Mouse (Mus musculus): ENCODE measurements around the gene Xpnpep1. TPM values are rescaled to one million over a fixed set of nuclear protein-coding genes. Genes with fewer than 3 reads are reported as not detected.

Gene Xpnpep1
- polyA plus RNA-seq, 1 experiment from 2014 or later: 132 TPM

DNA sequence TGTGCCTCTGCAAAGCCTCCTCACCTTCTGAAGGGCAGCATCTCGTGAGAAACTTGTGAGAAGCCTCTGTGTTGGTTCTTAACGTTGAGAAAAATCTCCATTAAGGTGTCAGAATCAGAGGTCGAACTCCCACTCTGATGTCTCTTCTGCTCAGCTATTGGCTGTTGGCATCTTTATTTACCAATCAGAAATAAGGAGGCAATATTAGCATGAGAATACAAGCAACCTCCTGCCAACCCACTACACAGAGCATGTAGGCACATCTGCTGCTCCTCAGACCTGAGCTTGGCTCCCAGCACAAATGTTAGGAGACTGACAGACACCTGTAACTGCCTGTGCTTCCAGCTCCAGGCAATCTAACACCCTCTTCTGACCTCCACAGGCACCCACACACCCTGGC, 22.0 kb upstream of the Xpnpep1 start:
- Histone ChIP-seq H3K27me3 (no peaks in the 10 kb centered on the region), H3K4me3 (no peak overlapping the region), H3K9me3 (no peaks in the 10 kb centered on the region), H3K4me2 (no peak overlapping the region), H3K36me3 (no peaks in the 10 kb centered on the region), H3K27ac (replicated peaks) (no peak overlapping the region), H3K4me1 (replicated peaks) (no peaks in the 10 kb centered on the region), H3K9ac (no peak overlapping the region)
- WGBS: 39% methylated on average over 3 of the region's 3 CpGs
- ATAC-seq (ENCODE audit: low read depth): no peak

- Histone ChIP-seq H3K27ac (replicated peaks) (no peak overlapping the region), H3K4me2 (no peak overlapping the region), H3K4me1 (replicated peaks) (no peaks in the 10 kb centered on the region), H3K27me3 (no peaks in the 10 kb centered on the region), H3K4me3 (no peak overlapping the region), H3K36me3 (no peaks in the 10 kb centered on the region), H3K9ac (no peak overlapping the region), H3K9me3 (no peaks in the 10 kb centered on the region)
- no peak for ATAC-seq (ENCODE audit: low read depth)
- 87% methylated on average over 16 of the region's 16 CpGs for WGBS
Measured at GRCm38 (mm10) chr19:53059344-53060111, 19.5 kb upstream of the Xpnpep1 start.

DNA sequence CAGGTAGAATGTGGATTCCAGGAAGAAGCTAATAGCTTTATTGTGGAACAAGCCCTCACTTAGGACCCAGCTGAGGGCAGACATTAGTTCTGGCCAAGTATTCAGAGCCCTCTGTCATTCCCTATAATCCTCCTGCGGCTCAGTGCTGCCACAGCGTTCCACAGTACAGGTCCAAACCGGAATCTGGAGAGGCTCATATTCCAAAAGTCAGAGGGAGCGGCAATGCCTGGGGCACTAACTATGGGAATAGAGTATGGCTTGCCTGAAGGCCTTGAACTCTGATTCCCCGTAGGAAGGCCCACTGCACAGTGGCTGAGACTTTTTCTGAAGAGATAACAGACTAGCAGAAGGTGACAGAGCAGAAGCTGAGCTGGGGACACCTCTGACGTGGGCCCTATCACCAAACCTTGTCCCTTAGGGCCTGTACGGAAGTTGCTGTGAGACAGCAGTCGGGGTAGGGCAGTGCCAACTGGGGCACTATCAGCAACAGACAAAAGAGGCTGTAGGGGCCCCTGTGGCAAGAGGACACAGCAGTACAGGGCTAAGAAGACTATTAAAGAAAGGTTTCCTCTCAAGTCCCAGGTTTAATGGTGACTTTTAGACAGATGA, 18.8 kb upstream of the Xpnpep1 start:
- H3K9ac ChIP-seq: no peak overlapping the region
- no peaks in the 10 kb centered on the region for H3K27me3 ChIP-seq
- WGBS: 87% methylated on average over 8 of the region's 8 CpGs
- no peak overlapping the region for H3K4me3 ChIP-seq
- no peak overlapping the region for H3K27ac ChIP-seq (replicated peaks)
- no peak overlapping the region for H3K4me2 ChIP-seq
- H3K4me1 ChIP-seq (replicated peaks): no peaks in the 10 kb centered on the region
- H3K36me3 ChIP-seq: no peaks in the 10 kb centered on the region
- no peak for ATAC-seq (ENCODE audit: low read depth)
- H3K9me3 ChIP-seq: no peaks in the 10 kb centered on the region

DNA sequence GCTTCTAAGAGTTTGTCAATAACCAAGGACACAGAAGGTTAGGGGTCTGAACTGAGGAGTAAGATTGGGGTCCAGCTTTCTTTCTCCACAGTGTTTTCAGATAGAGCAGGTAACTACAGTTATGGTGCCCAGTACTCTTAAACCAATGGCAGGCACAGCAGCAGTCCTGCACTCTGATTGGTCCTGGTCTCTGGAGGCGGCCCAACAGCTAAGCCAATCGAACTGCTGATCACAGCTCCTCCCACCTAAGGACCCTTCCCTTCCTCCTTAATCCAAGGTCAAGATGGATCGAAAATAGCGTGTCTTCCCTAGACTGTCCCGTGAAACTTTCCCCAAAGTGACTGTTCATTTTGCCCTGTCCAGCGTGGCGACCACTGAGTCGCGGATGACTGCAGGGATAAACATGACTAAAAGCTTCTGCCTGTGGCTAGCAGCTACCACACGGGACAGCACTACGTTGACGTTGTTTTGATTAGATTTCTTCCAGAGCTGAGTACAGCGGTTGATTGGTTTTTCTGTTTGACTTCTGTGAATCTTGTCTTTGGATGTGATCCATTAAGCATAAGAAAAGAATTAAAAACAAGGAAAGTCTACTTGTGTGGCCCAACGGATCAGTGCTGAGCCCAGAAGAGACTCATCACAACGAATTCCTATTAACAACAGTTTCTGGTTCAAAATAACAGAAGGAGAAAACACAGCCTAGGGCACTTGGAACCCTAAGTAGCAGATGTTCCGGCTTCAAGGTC, 18.1 kb upstream of the Xpnpep1 start:
- WGBS: 83% methylated on average over 16 of the region's 16 CpGs
- no peak overlapping the region for H3K4me3 ChIP-seq

GRCm38 (mm10) chr19:53053355-53053754, 13.3 kb upstream of the Xpnpep1 start:
- Histone ChIP-seq H3K27me3 (no peaks in the 10 kb centered on the region), H3K4me3 (no peak overlapping the region), H3K27ac (replicated peaks) (no peak overlapping the region), H3K36me3 (no peaks in the 10 kb centered on the region), H3K4me1 (replicated peaks) (peaks cover 8% of the 10 kb centered on the region; the same call in 1 of the 2 replicates), H3K9ac (no peak overlapping the region), H3K4me2 (no peak overlapping the region), H3K9me3 (no peaks in the 10 kb centered on the region)
- no peak for ATAC-seq (ENCODE audit: low read depth)
- 90% methylated on average over 16 of the region's 16 CpGs for WGBS

More for the DNA sequence above, 18.1 kb upstream of the Xpnpep1 start:
- H3K27ac ChIP-seq (replicated peaks): no peak overlapping the region
- no peaks in the 10 kb centered on the region for H3K36me3 ChIP-seq
- ATAC-seq (ENCODE audit: low read depth): no peak
- H3K9ac ChIP-seq: no peak overlapping the region
- H3K4me1 ChIP-seq (replicated peaks): no peaks in the 10 kb centered on the region
- H3K9me3 ChIP-seq: no peaks in the 10 kb centered on the region
- no peak overlapping the region for H3K4me2 ChIP-seq
- H3K27me3 ChIP-seq: no peaks in the 10 kb centered on the region

DNA sequence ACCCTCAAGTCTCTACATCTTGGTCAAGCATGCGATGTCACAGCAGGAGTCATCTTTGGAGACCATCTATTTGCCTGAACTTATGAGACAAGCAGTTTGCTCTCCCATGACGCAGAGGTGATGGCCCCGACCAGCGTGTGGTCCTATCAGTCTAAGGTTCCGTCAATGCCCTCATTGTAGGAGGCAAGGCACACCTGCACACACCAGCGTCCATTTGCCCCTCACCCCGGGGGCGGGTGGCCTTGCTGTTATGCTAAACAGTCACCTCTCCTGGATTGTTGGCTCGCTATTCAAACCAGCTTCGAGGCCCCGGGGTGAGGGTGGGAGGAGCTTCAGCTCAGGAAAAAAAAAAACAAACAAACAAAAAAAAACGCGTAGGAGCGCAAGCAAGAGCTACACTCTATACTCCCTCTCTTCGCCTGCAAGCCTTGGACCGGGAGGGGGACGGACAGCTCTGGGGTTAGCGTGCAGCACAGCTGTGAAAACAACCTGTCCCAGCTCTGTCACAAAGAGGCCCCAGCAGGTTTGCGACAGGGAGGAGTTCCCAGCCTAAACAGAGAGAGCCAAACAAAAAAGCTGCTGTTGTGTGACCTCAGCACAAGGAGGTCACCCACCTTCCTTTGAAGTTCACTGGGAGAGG, 12.1 kb upstream of the Xpnpep1 start:
- H3K4me2 ChIP-seq: peak overlapping the region; percentile 42
- H3K27ac ChIP-seq (replicated peaks): peak overlapping the region; percentile 23
- H3K4me1 ChIP-seq (replicated peaks): peaks cover 8% of the 10 kb centered on the region; the same call in 1 of the 2 replicates
- H3K9ac ChIP-seq: no peak overlapping the region
- H3K4me3 ChIP-seq: no peak overlapping the region; the same call in 1 of the 2 replicates
- H3K9me3 ChIP-seq: no peaks in the 10 kb centered on the region
- ATAC-seq (ENCODE audit: low read depth): peak; percentile 56; the same call in 1 of the 2 replicates
- no peaks in the 10 kb centered on the region for H3K36me3 ChIP-seq
- H3K27me3 ChIP-seq: no peaks in the 10 kb centered on the region
- WGBS: 20% methylated on average over 19 of the region's 19 CpGs

DNA sequence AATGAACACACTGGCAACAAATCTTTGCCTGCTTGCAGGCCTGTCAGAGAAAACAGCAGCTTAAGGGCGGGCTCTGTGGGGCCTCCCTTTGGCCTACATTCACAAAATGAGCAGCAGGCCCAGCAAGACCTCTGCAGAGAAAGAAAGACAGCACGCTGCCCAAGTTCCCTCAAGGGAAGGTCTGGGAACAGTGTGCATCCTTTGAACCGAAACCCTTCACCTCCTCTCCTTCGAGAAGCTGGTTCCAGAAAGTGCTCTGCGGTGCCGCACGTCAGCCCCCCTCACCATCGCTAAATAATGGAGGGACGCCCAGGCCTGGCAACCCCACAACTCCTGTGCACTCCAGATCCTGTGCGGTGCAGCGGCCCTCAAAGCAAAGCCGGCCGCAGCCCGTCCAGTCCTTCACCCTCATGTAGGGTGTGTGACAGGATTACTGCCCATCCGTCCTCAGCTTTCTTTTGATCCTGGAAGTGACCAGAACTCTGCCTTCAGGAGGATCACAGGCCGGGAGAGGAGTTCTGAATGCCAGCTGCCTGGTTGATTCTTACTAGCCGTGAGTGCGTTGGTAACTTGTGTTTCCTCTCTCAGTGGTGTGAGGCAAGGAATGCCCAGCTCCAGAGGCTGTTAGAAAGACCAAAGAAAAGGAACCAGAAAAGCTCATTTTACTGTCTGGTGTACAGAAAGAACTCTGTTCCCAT, 11.4 kb upstream of the Xpnpep1 start:
- no peak overlapping the region for H3K4me3 ChIP-seq
- peak overlapping the region; percentile 42 for H3K27ac ChIP-seq (replicated peaks)
- H3K9ac ChIP-seq: no peak overlapping the region
- peaks cover 8% of the 10 kb centered on the region; the same call in 1 of the 2 replicates for H3K4me1 ChIP-seq (replicated peaks)
- H3K4me2 ChIP-seq: no peak overlapping the region
- H3K9me3 ChIP-seq: no peaks in the 10 kb centered on the region
- no peaks in the 10 kb centered on the region for H3K36me3 ChIP-seq
- H3K27me3 ChIP-seq: no peaks in the 10 kb centered on the region
- ATAC-seq (ENCODE audit: low read depth): peak; percentile 36; the same call in 1 of the 2 replicates
- WGBS: 41% methylated on average over 18 of the region's 18 CpGs

GRCm38 (mm10) chr19:53050100-53050499, 10.1 kb upstream of the Xpnpep1 start:
- H3K4me3 ChIP-seq: no peak overlapping the region
- WGBS: 86% methylated on average over 3 of the region's 3 CpGs
- H3K4me2 ChIP-seq: no peak overlapping the region

DNA sequence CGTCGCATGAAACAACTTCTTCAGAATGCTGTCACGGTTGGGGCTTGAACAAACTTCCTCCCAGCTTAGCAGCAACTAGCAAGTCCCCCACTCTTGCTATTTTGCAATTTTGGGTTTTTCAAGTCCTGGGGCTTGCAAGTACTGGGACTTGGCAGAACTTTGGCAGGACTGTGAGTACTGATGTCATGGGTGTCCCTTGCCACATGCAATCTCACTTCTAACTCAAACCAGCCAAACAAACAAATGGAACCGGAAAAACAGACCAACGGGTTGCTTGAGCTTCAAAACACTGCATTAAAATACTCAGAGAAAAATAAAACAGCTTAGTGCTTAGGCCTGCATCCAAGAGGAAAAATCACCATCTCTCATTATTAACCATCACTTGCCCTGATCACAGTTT, 7.2 kb upstream of the Xpnpep1 start:
- no peaks in the 10 kb centered on the region for H3K36me3 ChIP-seq
- H3K4me1 ChIP-seq (replicated peaks): peaks cover 3% of the 10 kb centered on the region; the same call in 1 of the 2 replicates
- H3K9ac ChIP-seq: no peak overlapping the region
- H3K27me3 ChIP-seq: no peaks in the 10 kb centered on the region
- ATAC-seq (ENCODE audit: low read depth): no peak
- H3K9me3 ChIP-seq: no peaks in the 10 kb centered on the region
- no peak overlapping the region for H3K4me3 ChIP-seq
- H3K27ac ChIP-seq (replicated peaks): no peak overlapping the region
- no peak overlapping the region for H3K4me2 ChIP-seq
- 75% methylated on average over 5 of the region's 5 CpGs for WGBS

More at GRCm38 (mm10) chr19:53050100-53050499, 10.1 kb upstream of the Xpnpep1 start:
- H3K27ac ChIP-seq (replicated peaks): no peak overlapping the region
- H3K27me3 ChIP-seq: no peaks in the 10 kb centered on the region
- no peak overlapping the region for H3K9ac ChIP-seq
- no peaks in the 10 kb centered on the region for H3K9me3 ChIP-seq
- H3K36me3 ChIP-seq: no peaks in the 10 kb centered on the region
- peaks cover 8% of the 10 kb centered on the region; the same call in 1 of the 2 replicates for H3K4me1 ChIP-seq (replicated peaks)
- ATAC-seq (ENCODE audit: low read depth): no peak

- ATAC-seq (ENCODE audit: low read depth): no peak
- H3K4me1 ChIP-seq (replicated peaks): 0 out of 2 replicates have a peak, but pooled peaks cover 5% of the 10 kb centered on the region
- no peak overlapping the region for H3K9ac ChIP-seq
- H3K27ac ChIP-seq (replicated peaks): no peak overlapping the region
- no peak overlapping the region for H3K4me3 ChIP-seq
- no peak overlapping the region for H3K4me2 ChIP-seq
- no peaks in the 10 kb centered on the region for H3K36me3 ChIP-seq
- WGBS: 86% methylated on average over 13 of the region's 13 CpGs
- no peaks in the 10 kb centered on the region for H3K27me3 ChIP-seq
- H3K9me3 ChIP-seq: no peaks in the 10 kb centered on the region
Measured at GRCm38 (mm10) chr19:53043423-53044125, 3.6 kb upstream of the Xpnpep1 start.

DNA sequence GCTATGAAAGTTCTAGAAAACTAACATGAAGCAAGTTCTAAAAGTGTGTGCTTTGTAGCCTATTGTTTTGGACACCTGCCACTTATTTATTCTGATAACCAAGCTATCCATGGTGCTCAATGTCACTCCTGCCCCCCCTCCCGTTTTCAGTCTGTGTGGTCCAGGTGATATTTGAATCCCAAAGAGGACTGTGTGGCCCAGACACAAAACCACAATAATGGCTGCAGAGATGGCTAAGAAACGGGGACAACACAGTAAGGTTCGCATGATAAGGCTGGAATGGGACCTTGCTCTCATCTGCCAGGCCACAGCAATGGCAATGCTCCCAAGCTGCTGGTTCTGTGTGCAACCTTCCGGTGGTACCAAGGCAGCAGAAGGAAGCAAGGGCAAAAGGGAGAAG, 1.6 kb upstream of the Xpnpep1 start:
- no peak overlapping the region for H3K4me3 ChIP-seq
- H3K27me3 ChIP-seq: no peaks in the 10 kb centered on the region
- no peaks in the 10 kb centered on the region for H3K36me3 ChIP-seq
- no peak for ATAC-seq (ENCODE audit: low read depth)
- peaks cover 18% of the 10 kb centered on the region for H3K4me1 ChIP-seq (replicated peaks)
- H3K9ac ChIP-seq: no peak overlapping the region
- no peaks in the 10 kb centered on the region for H3K9me3 ChIP-seq
- 80% methylated on average over 4 of the region's 4 CpGs for WGBS
- no peak overlapping the region for H3K4me2 ChIP-seq
- H3K27ac ChIP-seq (replicated peaks): no peak overlapping the region
